14 mouse cellular contexts compared by ENCODE assay signal in the genomic region with DNA sequence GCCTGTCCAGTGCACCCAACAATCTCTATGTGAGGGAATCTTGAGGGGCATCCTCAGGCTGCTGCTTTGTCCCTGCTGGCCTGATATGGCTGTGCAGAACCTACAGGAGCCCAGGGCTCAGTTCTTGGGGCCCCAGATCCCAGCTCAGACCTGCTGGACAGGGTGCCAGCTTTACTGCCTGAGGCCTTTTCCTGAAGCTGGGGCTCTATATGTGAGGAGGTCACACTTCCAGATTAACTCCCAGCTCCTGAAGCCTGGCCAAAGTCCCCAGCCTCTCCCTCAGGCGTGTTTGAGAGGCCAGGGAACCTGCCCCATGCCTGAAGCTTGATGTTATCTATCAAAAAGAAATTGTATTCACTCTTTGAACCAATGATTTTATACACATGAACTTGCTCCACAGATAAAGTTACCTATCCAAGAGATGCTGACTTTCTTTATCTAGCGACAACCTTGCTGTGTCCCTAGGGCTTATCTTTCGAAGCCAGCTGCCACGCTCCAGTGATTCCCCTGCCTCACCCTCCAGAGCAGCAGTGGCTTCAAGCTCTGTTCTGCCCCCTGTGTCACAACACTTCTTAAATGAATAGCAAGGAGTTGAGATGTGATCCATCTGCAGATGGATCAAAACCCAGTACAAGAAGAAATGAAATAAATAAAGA.
DNase-seq lines count a peak whose midpoint lies in the region; ATAC-seq and TF ChIP-seq lines count a peak whose summit lies in the region.
"Had no signal": no experiment of that assay in that cellular context is flagged by ENCODE, and none has a peak within 500 bp of the region (broad histone marks: within the 10 kb centered on the region; RNA-seq: fewer than 3 reads in every experiment).

No protein-coding gene starts in this region.

- no peak overlapping the region for H3K9ac ChIP-seq in kidney, embryonic 16.5 days (replicated peaks; ENCODE audit: low read length)
- H3K9ac ChIP-seq in liver, embryonic 11.5 days (ENCODE audit: low read depth, low read length), result no peak overlapping the region
- no peak overlapping the region for H3K9ac ChIP-seq in stomach, postnatal 0 days (ENCODE audit: low read length)
- H3K9ac ChIP-seq: embryonic facial prominence, embryonic 12.5 days; forebrain, postnatal 0 days had no signal

- TF ChIP-seq EP300 in stomach, postnatal 0 days (optimal IDR thresholded peaks at IDR 0.05), result no peak

- 0 out of 2 replicates have a peak, but pooled peaks have one; percentile 5 for ATAC-seq in kidney, embryonic 16.5 days (ENCODE audit: low FRiP score, low TSS enrichment)
- ATAC-seq in liver, embryonic 11.5 days (replicated peaks; ENCODE audit: low FRiP score), result peak; percentile 86
- peak; percentile 60 for ATAC-seq in stomach, postnatal 0 days (ENCODE audit: low FRiP score, low TSS enrichment)
- ATAC-seq: forebrain, postnatal 0 days had no signal

- H3K4me2 ChIP-seq in kidney, embryonic 16.5 days (replicated peaks; ENCODE audit: low read depth, low read length), result no peak overlapping the region
- H3K4me2 ChIP-seq in liver, embryonic 11.5 days, result no peak overlapping the region
- no peak overlapping the region for H3K4me2 ChIP-seq in stomach, postnatal 0 days (replicated peaks; ENCODE audit: low read depth)
- H3K4me2 ChIP-seq: embryonic facial prominence, embryonic 12.5 days had no signal

- H3K36me3 ChIP-seq in kidney, embryonic 16.5 days (ENCODE audit: insufficient read depth, low read length), result no peaks in the 10 kb centered on the region
- no peaks in the 10 kb centered on the region for H3K36me3 ChIP-seq in liver, embryonic 11.5 days (ENCODE audit: control insufficient read depth, insufficient read depth, low read length)
- no peaks in the 10 kb centered on the region for H3K36me3 ChIP-seq in stomach, postnatal 0 days (ENCODE audit: control insufficient read depth, insufficient read depth, low read length)
- H3K36me3 ChIP-seq: embryonic facial prominence, embryonic 12.5 days; limb, embryonic 10.5 days had no signal

- H3K27ac ChIP-seq in kidney, embryonic 16.5 days (ENCODE audit: low read length), result peak overlapping the region; percentile 41; the same call in 1 of the 2 replicates
- H3K27ac ChIP-seq in liver, embryonic 11.5 days (ENCODE audit: low read depth, low read length), result no peak overlapping the region
- peak overlapping the region; percentile 49; the same call in 1 of the 2 replicates for H3K27ac ChIP-seq in stomach, postnatal 0 days (replicated peaks)
- H3K27ac ChIP-seq: embryonic facial prominence, embryonic 12.5 days; limb, embryonic 10.5 days; macrophage had no signal

- intact Hi-C loops in left cerebral cortex, postnatal 25 days (cut with DNase I), result no loop called here
- intact Hi-C loops in left cerebral cortex, postnatal 4 days (cut with DNase I), result no loop called here

- WGBS in kidney, embryonic 16.5 days, result 38% methylated on average over 4 of the region's 4 CpGs
- 32% methylated on average over 4 of the region's 4 CpGs for WGBS in liver, embryonic 11.5 days
- WGBS in stomach, postnatal 0 days, result 51% methylated on average over 4 of the region's 4 CpGs

- no peak for TF ChIP-seq CTCF in stomach, postnatal 0 days (IDR thresholded peaks at IDR 0.05; ENCODE audit: low read depth)

- H3K4me3 ChIP-seq in kidney, embryonic 16.5 days (ENCODE audit: low read length), result no peak overlapping the region
- no peak overlapping the region for H3K4me3 ChIP-seq in liver, embryonic 11.5 days (ENCODE audit: low read depth, low read length)
- no peak overlapping the region for H3K4me3 ChIP-seq in stomach, postnatal 0 days (ENCODE audit: low read depth, low read length)
- H3K4me3 ChIP-seq: embryonic facial prominence, embryonic 12.5 days; limb, embryonic 10.5 days had no signal

- peak; percentile 29 for DNase-seq in embryo, embryonic 10 days (ENCODE audit: low spot score)
- DNase-seq in embryo, embryonic 11 days, result no peak
- DNase-seq in kidney, adult 9 months, result no peak
- no peak for DNase-seq in liver, embryonic 11.5 days (ENCODE audit: low spot score)
- DNase-seq in stomach, postnatal 0 days (ENCODE audit: low spot score), result peak; percentile 72
- DNase-seq in left cerebral cortex, postnatal 25 days (ENCODE audit: low spot score in 2 of 2), result no peak
- DNase-seq in left cerebral cortex, postnatal 4 days, result no peak
- DNase-seq: adrenal gland, adult 2 months; cerebellum, adult 18-20 months; forebrain, postnatal 0 days had no signal

- no peaks in the 10 kb centered on the region for H3K27me3 ChIP-seq in kidney, embryonic 16.5 days (ENCODE audit: insufficient read depth, low read length)
- peaks cover 2% of the 10 kb centered on the region for H3K27me3 ChIP-seq in liver, embryonic 11.5 days (replicated peaks; ENCODE audit: control insufficient read depth, insufficient read depth, low read length)
- no peaks in the 10 kb centered on the region for H3K27me3 ChIP-seq in stomach, postnatal 0 days (ENCODE audit: control insufficient read depth, insufficient read depth, low read length)
- H3K27me3 ChIP-seq: embryonic facial prominence, embryonic 12.5 days had no signal

- H3K4me1 ChIP-seq in kidney, embryonic 16.5 days (ENCODE audit: insufficient read depth, low read length), result peaks cover 40% of the 10 kb centered on the region
- peaks cover 36% of the 10 kb centered on the region for H3K4me1 ChIP-seq in liver, embryonic 11.5 days (replicated peaks; ENCODE audit: control insufficient read depth, insufficient read depth, low read length)
- peaks cover 3% of the 10 kb centered on the region; the same call in 1 of the 2 replicates for H3K4me1 ChIP-seq in stomach, postnatal 0 days (replicated peaks; ENCODE audit: control insufficient read depth, insufficient read depth)

- H3K9me3 ChIP-seq in kidney, embryonic 16.5 days (ENCODE audit: low read length), result no peaks in the 10 kb centered on the region
- H3K9me3 ChIP-seq in liver, embryonic 11.5 days (ENCODE audit: control insufficient read depth, low read length), result no peaks in the 10 kb centered on the region
- H3K9me3 ChIP-seq in stomach, postnatal 0 days (ENCODE audit: control insufficient read depth, low read length), result no peaks in the 10 kb centered on the region
- H3K9me3 ChIP-seq: embryonic facial prominence, embryonic 12.5 days; limb, embryonic 10.5 days had no signal

Comparison
In these comparisons a context has a peak if more than half of its experiments do, and no peak if none do; other contexts are left out.
1. DNase-seq: peak in embryo, embryonic 10 days (single experiment) and stomach, postnatal 0 days (single experiment); none in embryo, embryonic 11 days (single experiment), kidney, adult 9 months (single experiment), liver, embryonic 11.5 days (single experiment), left cerebral cortex, postnatal 25 days (0 of 2) and left cerebral cortex, postnatal 4 days (single experiment).
2. ATAC-seq: peak in every context shown above with its lines; median percentile 86 in liver, embryonic 11.5 days; 60 in stomach, postnatal 0 days; 5 in kidney, embryonic 16.5 days.